Mouse (Mus musculus): ENCODE results near the gene Got1.

DNA sequence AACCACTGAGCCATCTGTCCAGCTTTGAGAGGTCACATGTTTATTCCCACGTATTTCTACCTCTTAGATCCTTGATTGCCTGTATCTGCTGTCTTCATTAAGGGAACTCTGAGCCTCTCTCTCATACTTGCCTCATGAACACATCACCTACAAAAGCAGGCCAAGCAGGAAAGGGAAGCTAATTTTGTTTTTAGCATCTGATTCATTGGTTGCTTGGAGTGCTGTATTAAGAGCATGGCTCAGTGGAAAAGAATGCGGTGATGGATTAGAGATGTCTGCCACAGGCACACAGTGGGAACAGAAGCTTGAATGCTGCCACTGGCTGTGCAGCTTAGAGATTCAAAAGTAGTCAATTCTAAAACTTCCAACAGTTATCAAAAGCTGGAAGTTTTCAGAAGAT, 35.8 kb upstream of the Got1 start:
- TF ChIP-seq CTCF (IDR thresholded peaks at IDR 0.05; ENCODE audit: control insufficient read depth, insufficient read depth, insufficient read length): no peak
- no peak for TF ChIP-seq MYOD1 (IDR thresholded peaks at IDR 0.05; ENCODE audit: control insufficient read depth, insufficient read length, low read depth)

Measured in C2C12 (cell line).